Mouse (Mus musculus) adrenal gland, postnatal 10 days (tissue): ENCODE data around the gene Glis3. TPM values are rescaled to one million over a fixed set of nuclear protein-coding genes. Genes with fewer than 3 reads are reported as not detected.
A peak's percentile ranks its signal among the peaks of the same experiment; 100 is the strongest.

ENCODE experiments used
- DNase-seq: peaks from one replicate; pipeline ENCODE4 v3.0.0; 2021; ENCODE audit warnings: mixed read lengths
- total RNA-seq, 2 experiments: library from RNA; stranded (reverse); gene quantifications; 2 replicates each; pipeline ENCODE4 v1.2.3; 2021

Gene Glis3
- total RNA-seq, 2 experiments from 2014 or later, result 6.6 to 7.5 TPM

GRCm38 (mm10) chr19:28531750-28532149 is 148.1 kb downstream of the Glis3 start:
- peak; percentile 45 for DNase-seq

- DNase-seq, result peak; percentile 63
Measured at GRCm38 (mm10) chr19:28530846-28531245, 149.0 kb downstream of the Glis3 start.

GRCm38 (mm10) chr19:28529006-28529405 is 150.9 kb downstream of the Glis3 start:
- no peak for DNase-seq

GRCm38 (mm10) chr19:28527446-28527845 is 152.4 kb downstream of the Glis3 start:
- DNase-seq, result no peak

GRCm38 (mm10) chr19:28525331-28525730 is 154.5 kb downstream of the Glis3 start:
- DNase-seq, result no peak

GRCm38 (mm10) chr19:28522289-28522688 is 157.6 kb downstream of the Glis3 start:
- DNase-seq, result no peak

- DNase-seq, result no peak
Measured at GRCm38 (mm10) chr19:28520761-28521181, 159.1 kb downstream of the Glis3 start.

- no peak for DNase-seq
Measured at GRCm38 (mm10) chr19:28520128-28520745, 159.6 kb downstream of the Glis3 start.

GRCm38 (mm10) chr19:28519296-28519695 is 160.6 kb downstream of the Glis3 start:
- DNase-seq, result no peak

- no peak for DNase-seq
Measured at GRCm38 (mm10) chr19:28518846-28519245, 161.0 kb downstream of the Glis3 start.

GRCm38 (mm10) chr19:28518266-28518665 is 161.6 kb downstream of the Glis3 start:
- no peak for DNase-seq

- no peak for DNase-seq
Measured at GRCm38 (mm10) chr19:28517464-28518080, 162.3 kb downstream of the Glis3 start.

GRCm38 (mm10) chr19:28516487-28516886 is 163.4 kb downstream of the Glis3 start:
- no peak for DNase-seq

GRCm38 (mm10) chr19:28512475-28512874 is 167.4 kb downstream of the Glis3 start:
- DNase-seq, result no peak

GRCm38 (mm10) chr19:28511910-28512309 is 168.0 kb downstream of the Glis3 start:
- DNase-seq, result no peak

- no peak for DNase-seq
Measured at GRCm38 (mm10) chr19:28505376-28505775, 174.5 kb downstream of the Glis3 start.

- DNase-seq, result no peak
Measured at GRCm38 (mm10) chr19:28503011-28503410, 176.9 kb downstream of the Glis3 start.

- no peak for DNase-seq
Measured at GRCm38 (mm10) chr19:28500975-28501374, 178.9 kb downstream of the Glis3 start.

GRCm38 (mm10) chr19:28500505-28500904 is 179.4 kb downstream of the Glis3 start:
- no peak for DNase-seq

- no peak for DNase-seq
Measured at GRCm38 (mm10) chr19:28499786-28500185, 180.1 kb downstream of the Glis3 start.

GRCm38 (mm10) chr19:28495926-28496325 is 184.0 kb downstream of the Glis3 start:
- DNase-seq, result no peak

GRCm38 (mm10) chr19:28493605-28494260 is 186.1 kb downstream of the Glis3 start:
- no peak for DNase-seq

GRCm38 (mm10) chr19:28478055-28478454 is 201.8 kb downstream of the Glis3 start:
- DNase-seq, result no peak
